Mouse (Mus musculus) cerebellum, adult 8-10 months (tissue): ENCODE data around the gene Piga.

ENCODE experiments used
- DNase-seq: peaks from one replicate; pipeline ENCODE4 v3.0.0; 2022

The Piga gene

GRCm38 (mm10) chrX:164436709-164437108 lies 17.1 kb downstream of the Piga start, which contains the start of gene Asb11:
Asb11 (plus strand) TSS chrX:164436994.
- DNase-seq: no peak

GRCm38 (mm10) chrX:164439462-164439861 lies 19.9 kb downstream of the Piga start:
- DNase-seq: no peak

- DNase-seq: no peak
Observed at GRCm38 (mm10) chrX:164440140-164440539, 20.6 kb downstream of the Piga start.

GRCm38 (mm10) chrX:164440703-164441102 lies 21.1 kb downstream of the Piga start:
- DNase-seq: no peak

- no peak for DNase-seq
Observed at GRCm38 (mm10) chrX:164441306-164441705, 21.7 kb downstream of the Piga start.

GRCm38 (mm10) chrX:164445601-164446000 lies 26.0 kb downstream of the Piga start:
- DNase-seq: no peak

GRCm38 (mm10) chrX:164446106-164446551 lies 26.5 kb downstream of the Piga start:
- no peak for DNase-seq

- no peak for DNase-seq
Observed at GRCm38 (mm10) chrX:164446835-164447681, 27.5 kb downstream of the Piga start.

- DNase-seq: no peak
Observed at GRCm38 (mm10) chrX:164447682-164448071, 28.1 kb downstream of the Piga start.

- peak; percentile 17 for DNase-seq
Observed at GRCm38 (mm10) chrX:164449201-164449600, 29.6 kb downstream of the Piga start.

GRCm38 (mm10) chrX:164459205-164459878 lies 39.8 kb downstream of the Piga start:
- DNase-seq: no peak
